Mouse (Mus musculus) CH12F3 (cell line): ENCODE results near the gene Tmem101.

Experiments
- in situ Hi-C: fragments of 300-500 bp; cut with MboI; formaldehyde crosslinking; loops from 2 replicates; pipeline ENCODE4 v1.14.3; 2020; ENCODE audit warnings: low sequenced_read_pairs

The Tmem101 gene

DNA sequence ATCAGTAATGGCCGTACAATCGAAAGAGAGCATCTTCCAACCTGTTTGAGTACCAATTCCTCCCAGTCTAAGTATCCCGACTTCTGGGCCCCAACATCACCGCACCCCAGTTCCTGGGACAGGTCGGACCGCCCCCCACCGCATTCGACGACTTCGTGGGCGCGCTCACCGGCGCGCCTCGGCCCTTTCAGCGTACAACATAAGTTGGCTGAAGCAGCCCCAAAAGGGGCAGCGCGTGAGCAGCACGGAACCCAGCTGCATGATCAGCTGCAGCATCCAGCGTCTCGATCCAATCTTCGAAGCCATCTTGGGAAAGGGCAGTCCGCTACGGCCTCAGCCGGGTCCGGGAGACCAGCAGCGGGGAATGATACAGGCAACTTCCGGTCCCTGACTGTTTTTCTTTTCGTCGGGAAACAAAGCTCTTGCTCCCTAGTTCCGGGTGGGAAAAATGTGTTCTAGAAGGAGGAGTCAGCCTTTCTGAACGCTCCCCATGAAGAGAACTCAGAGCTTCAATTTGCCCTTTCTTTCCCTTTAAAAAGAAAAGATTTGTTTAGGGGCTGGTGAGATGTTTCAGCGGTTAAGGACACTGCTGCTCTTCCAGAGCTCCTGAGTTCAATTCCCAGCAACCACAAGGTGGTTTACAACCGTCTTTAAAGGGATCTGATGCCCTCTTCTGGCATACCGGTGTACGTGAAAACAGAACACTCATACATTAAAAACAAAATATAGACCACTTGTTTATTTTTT lies at the start of gene Tmem101:
Tmem101 (minus strand) TSS at position 366 of the 747 bp plus-strand sequence.
- in situ Hi-C loops, result no loop called here

GRCm38 (mm10) chr11:102201408-102201821 lies 45.2 kb upstream of the Tmem101 start:
- in situ Hi-C loops, result no loop called here

GRCm38 (mm10) chr11:102199856-102200255 lies 43.7 kb upstream of the Tmem101 start:
- in situ Hi-C loops, result no loop called here

GRCm38 (mm10) chr11:102198245-102198644 lies 42.0 kb upstream of the Tmem101 start:
- in situ Hi-C loops, result no loop called here

- in situ Hi-C loops, result no loop called here
Observed at GRCm38 (mm10) chr11:102196018-102196797, 40.0 kb upstream of the Tmem101 start.

DNA sequence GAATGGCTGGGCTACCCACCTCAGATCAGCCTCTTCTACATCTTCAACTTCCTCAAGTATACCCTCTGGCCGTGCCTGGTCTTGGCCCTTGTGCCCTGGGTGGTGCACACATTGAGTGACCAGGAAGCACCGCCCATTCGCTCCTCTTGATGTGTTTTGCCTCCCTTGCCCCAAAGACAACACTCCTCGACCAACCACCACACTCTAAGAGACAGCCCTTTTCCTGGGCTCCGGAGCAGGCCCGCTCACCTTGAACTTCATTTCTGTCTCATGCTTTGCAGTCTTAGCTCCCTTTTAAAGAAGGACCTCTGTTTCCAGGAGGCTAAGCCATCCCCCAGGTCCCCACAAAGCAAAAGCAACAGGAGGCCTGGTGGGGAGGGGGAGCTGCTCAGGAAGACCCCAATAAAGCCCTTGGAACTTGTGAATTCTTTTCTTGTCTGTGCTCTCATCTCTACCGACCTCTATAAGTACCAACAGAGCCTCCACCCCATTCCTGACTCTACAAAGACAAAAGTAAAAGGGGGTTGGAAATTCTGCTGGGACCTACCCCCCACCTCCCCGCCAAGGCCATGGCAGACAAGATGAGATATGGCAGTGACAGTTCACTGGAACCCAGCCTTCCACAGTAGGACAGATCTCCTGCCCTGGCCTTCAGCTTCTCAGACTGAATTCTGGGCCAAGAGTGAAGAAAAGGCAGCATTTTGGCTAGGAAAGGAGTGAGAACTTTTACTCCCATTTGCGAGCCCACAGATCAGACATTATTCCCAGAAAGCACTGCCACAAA lies 37.6 kb upstream of the Tmem101 start:
- in situ Hi-C loops, result no loop called here

DNA sequence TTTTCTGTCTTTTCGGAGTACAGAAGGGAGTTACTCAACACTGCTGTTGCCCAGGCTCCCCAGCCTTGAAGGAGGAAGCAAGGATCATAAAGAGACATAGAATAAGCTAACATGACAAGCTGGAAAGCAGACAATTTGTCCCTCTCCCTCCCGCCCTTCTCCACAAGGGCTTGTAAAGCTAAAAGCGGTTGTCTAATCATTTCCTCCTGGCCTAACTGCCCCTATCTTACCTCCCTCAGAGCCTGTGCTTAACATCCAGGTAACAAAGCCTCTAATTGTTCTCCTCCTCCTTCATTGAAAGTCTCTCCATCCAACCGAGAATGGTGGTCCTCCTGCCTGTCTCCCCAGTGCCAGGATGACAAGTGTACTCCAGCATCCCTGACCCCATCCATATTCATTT lies 34.6 kb upstream of the Tmem101 start:
- in situ Hi-C loops, result no loop called here

DNA sequence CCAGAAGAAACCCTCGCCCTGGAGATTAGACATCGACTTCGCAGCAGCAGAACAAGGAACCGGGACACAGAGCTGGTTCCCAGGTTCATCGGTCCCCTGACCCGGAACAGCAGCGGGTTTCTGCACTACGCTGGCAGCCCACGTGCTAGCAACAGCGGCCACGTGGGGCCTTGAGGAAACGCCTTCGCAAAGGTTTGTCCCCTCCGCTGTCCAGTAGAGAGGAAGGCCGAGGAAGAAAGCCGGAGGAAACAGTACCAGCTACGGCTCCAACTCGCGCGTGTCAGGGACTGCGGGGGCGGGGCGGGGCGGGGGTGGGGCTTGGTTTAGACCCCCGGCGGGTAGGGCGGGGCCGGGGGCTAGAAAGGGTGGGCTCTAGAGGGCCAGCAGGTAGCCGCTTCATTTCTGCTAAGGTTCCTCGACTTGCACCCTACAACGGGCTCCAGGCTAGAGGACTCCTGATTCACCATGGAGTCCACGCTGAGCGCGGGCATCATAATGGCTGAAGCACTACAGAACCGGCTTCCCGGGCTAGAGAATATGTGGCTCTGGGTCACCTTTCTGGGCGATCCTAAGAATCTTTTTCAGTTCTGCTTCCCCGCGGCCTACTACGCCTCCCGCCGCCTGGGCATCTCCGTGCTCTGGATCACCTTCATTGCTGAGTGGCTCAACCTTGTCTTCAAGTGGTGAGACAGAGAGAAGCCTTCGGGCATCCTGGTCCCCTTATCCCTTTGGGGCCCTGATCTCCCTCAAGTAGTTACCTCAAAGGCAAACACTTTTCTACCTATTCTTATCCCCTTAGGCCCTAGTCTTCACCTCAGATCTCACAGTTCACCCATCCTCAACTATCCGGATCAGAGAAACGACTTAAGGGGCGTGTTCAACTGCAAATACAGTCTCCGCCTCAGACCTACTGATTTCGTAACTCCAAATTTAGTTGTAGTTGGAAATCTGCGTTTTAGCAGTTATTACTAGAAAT lies 33.5 kb upstream of the Tmem101 start, which contains the start of gene G6pc3:
G6pc3 (plus strand) TSS at position 160 of the 976 bp plus-strand sequence.
- in situ Hi-C loops, result no loop called here

DNA sequence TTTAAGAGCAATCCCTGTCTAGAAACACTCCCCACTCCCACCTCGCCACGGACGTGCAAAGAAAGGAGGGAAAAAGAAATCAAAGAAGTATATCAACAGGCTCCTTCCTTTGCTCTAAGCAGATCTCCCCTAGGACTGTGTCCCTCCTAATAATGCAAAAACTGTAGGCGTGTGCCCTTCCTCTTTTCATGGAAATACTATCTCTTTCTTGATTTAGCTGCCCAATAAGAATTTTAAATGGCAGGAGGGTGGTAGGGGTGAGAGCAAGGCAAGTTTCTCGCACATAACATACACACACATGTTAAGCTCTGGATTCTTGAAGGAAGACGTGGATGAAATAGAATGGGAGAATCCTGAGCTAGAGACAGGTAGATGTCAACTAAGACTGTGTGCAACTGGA lies 32.8 kb upstream of the Tmem101 start:
- in situ Hi-C loops, result no loop called here

- in situ Hi-C loops, result no loop called here
Observed at GRCm38 (mm10) chr11:102186235-102186634, 30.0 kb upstream of the Tmem101 start.

DNA sequence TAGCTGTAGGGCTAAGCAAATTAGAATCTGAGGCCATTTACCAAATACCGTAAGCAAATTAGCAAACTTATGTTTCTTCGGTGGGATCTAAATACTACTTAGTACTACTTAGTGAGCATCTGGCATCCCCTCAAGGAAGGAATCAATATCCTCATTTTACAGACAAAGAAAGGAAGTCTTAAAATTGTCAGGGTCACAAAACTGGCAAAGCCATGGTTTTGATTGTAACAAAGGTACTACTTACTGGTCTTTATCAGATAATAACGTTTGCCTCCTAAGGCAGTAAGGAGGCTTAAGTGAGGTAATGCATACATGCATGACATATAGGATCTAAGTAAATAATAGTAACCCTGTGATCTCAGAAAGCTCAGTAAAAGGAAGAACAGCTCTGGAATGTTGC lies 29.5 kb upstream of the Tmem101 start:
- in situ Hi-C loops, result no loop called here

- in situ Hi-C loops, result no loop called here
Observed at GRCm38 (mm10) chr11:102184646-102185495, 28.7 kb upstream of the Tmem101 start, which contains the start of gene Lsm12. Lsm12 (minus strand) TSS chr11:102185296.

- in situ Hi-C loops, result no loop called here
Observed at GRCm38 (mm10) chr11:102184253-102184645, 28.0 kb upstream of the Tmem101 start.

GRCm38 (mm10) chr11:102179836-102180235 lies 23.6 kb upstream of the Tmem101 start:
- in situ Hi-C loops, result no loop called here

DNA sequence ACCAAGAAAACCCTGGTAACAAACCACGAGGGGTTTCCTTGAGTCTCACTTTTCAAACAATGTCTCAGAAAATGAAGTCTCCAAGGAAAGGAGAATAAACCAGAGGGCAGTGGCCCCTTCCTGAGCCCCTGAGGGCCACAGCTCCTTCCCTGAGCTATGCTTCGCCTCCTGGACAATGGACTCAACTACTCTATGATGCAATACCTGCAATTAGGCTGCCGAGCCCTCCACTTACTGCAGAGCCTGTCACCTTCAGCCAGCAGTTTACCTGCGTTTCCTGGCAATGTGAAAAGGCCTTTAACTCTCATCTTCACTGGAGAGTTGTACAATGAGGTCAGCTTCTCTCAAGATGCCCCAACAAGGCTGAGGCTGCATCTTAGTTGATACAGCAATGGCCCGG lies 12.5 kb upstream of the Tmem101 start:
- in situ Hi-C loops, result no loop called here

DNA sequence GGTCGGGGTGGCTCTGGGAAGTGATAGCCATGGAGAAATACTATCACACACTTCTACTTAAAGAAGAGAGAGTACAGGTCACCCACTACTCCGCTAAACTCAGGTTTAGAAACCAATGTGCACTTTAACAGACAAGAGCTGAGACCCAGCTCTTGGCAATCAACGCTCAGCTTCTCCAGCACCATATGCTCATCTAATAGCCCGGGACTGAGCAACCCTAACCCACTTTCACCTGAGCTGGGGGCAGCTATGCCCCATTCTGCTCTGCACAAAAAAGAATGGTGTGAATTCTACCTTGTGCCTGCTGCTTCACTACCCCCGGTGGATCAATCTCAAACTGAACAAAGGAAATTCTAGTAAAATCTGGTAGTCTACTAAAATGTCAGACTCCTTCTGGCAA lies 11.3 kb upstream of the Tmem101 start:
- in situ Hi-C loops, result no loop called here

DNA sequence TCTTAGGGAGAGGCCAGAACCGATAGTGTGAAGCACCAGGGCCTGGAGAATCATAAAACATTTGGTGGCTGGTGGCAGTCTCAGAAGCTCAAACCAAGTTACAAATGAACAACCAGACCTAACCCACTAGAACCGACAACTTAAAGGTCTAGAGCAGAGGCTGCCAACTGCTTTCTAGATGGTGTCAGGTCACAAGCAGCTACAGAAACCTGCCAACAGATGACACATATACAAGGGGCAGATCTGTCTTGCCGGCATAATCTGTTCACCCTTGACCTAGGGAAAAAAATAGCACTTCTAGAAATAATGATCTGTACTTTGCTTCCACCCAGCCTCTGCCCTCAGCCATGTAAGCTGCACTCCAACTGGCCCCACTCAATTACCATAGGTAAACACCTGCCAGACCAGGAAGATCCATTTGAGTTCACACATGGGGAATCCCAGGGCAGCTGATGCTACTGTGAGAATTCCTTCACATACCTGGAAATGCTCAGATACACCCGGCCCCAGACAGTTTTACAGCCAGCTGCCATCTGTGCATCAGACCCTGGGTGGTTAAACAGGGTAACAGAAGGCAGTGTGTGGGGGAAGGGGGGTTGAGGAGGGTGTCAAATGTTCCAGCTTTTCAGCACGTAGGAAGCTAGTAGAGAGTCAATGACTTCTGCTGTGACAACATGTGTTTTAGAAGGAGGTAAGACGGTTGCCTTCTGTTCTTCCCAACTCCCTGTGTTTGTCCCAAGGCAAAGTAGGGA lies 9.9 kb upstream of the Tmem101 start:
- in situ Hi-C loops, result no loop called here

DNA sequence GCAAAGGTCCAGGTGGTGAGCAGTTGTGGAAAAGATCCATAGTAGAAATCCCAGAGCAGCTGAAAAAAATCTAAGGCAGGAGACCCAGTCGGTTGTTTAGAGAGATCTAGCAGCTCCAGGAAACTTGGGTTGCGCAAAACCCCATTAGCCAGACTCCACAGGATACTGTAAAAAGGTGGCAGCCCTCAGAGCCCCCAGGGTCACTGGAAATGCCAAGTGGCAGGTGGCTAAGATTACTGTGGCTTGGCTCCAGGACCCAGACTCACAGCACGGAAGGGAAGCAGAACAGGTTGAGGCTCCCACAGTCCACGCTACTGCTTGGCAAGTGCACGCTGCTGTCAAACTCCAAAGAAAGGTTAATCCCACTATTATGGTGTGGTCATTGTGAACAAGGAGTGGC lies 3.6 kb upstream of the Tmem101 start:
- in situ Hi-C loops, result no loop called here
